Mouse (Mus musculus) macrophage (primary cell): ENCODE measurements around the gene Aloxe3. TPM values are rescaled to one million over a fixed set of nuclear protein-coding genes. Genes with fewer than 3 reads are reported as not detected.
"Not testable (repeated sequence)": the region's sequence is repeated elsewhere in the genome, so short reads cannot be mapped to it uniquely, and the experiment has no call there.

Experiments
- H3K27ac ChIP-seq: fragments of 350-480 bp; formaldehyde crosslinking; 2 replicates; pipeline ENCODE4 v1.9.0; 2021
- H3K36me3 ChIP-seq: fragments of 350-480 bp; formaldehyde crosslinking; 2 replicates; pipeline ENCODE4 v1.9.0; 2021; ENCODE audit errors: inconsistent target
- H3K4me3 ChIP-seq: fragments of 350-480 bp; formaldehyde crosslinking; 2 replicates; pipeline ENCODE4 v1.9.0; 2021; ENCODE audit errors: inconsistent target
- H3K79me2 ChIP-seq: fragments of 350-480 bp; formaldehyde crosslinking; 2 replicates; pipeline ENCODE4 v1.9.0; 2021; ENCODE audit errors: inconsistent target
- WGBS: methylation state at CpG from one replicate; pipeline ENCODE4 v1.1.7; 2026; ENCODE audit warnings: inconsistent platforms; ENCODE audit not compliant: missing documents; 5-methylcytosine and 5-hydroxymethylcytosine counted together
- polyA plus RNA-seq: library from polyadenylated mRNA; stranded (reverse); fragments of 250-400 nt; gene quantifications from 3 replicates; pipeline ENCODE4 v1.2.4, GENCODE M21; 2018; ENCODE audit warnings: inconsistent platforms

Aloxe3 gene
- polyA plus RNA-seq, 1 experiment from 2014 or later = not detected

DNA sequence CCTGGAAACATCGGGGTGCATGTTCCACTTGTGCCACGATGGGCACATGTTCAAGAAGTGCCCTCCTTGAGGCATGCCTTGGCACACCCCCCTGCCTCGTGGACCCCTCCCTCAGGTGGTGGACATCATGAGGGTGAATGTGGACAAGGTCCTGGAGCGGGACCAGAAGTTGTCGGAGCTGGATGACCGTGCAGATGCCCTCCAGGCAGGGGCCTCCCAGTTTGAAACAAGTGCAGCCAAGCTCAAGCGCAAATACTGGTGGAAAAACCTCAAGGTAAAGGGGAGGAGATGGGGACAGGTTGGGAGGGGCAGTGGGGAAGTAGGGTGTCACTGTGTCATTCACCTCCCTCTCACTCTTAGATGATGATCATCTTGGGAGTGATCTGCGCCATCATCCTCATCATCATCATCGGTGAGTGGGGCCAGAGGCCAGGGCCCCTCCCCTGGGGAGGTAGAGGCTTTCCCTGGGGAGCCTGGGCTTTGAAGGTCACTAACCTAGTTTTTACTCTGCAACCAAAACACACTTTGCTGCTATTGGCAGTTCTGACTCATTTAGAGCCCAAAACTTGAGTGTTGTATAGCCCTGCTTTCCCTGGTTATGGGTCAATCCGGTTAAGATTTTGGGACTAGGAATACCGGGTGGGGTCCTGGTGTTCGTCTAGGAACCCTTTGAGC is 35.9 kb upstream of the Aloxe3 start:
- Histone ChIP-seq H3K36me3 (peaks cover 5% of the 10 kb centered on the region; the same call in 1 of the 2 replicates), H3K4me3 (peak overlapping the region; percentile 74), H3K79me2 (peaks cover 29% of the 10 kb centered on the region), H3K27ac (no peak overlapping the region)
- 91% methylated on average over 12 of the region's 12 CpGs for WGBS

DNA sequence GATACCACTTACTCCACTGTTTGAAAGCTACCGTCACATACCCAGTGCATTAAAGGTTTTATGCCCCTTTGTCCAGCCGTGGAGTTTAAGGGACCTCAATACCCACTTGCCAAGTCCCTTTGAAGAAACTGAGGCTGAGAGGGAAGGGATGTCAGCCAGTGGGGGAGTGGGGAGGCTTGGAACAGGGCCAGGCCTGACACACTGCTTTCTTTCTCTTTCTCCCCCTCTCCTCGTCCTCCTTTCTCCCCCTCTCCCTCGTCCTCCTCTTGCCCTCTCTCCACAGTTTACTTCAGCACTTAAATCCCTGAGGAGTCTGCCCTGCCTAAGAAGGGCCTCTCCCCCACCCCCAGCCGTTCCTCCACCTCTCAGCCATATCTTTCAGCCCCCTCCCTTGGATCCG is 35.3 kb upstream of the Aloxe3 start:
- no peak overlapping the region for H3K27ac ChIP-seq
- H3K4me3 ChIP-seq = no peak overlapping the region
- H3K36me3 ChIP-seq = peaks cover 5% of the 10 kb centered on the region; the same call in 1 of the 2 replicates
- H3K79me2 ChIP-seq = peaks cover 29% of the 10 kb centered on the region
- WGBS = 91% methylated on average over 6 of the region's 6 CpGs

DNA sequence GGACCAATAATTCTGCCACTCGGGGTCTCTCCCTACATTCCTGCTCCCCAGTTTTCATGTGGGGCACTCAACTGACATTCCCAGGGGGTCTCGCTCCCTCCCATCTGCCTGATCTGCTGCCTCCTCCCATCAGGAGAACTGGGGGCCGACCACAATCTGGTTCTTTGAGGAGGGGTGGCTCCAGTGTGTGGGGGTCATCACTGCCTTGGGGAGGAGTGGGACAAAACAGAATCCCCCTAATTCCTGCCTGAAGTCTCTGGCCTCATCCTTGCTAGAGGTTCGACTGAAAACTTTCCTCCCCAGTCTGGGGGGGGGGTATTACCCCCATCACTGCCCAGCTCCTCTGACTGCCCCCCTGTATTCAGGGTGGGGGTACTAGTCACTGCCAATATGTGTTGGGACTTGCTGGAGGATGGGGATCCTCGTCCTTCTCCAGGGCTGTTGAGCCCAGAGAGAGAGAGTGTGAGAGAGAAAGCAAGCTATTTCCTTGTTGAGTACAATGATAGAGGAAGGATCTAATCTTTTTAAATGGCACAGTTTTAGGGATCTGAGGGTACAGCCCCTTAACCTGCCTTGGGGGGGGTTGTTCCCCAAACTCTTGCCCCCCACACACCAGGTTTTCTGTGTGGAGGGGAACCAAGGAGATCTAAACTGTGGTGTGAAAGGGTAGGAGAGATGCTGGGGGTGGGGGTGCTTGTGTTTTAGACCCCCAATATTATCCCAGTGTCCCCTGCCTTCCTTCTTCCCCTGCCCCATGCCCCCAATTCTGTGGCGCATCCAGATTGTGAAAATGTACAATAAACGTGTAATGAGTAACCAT is 33.9 kb upstream of the Aloxe3 start:
- no peak overlapping the region for H3K27ac ChIP-seq
- WGBS = 77% methylated on average over 7 of the region's 7 CpGs
- no peak overlapping the region for H3K4me3 ChIP-seq

DNA sequence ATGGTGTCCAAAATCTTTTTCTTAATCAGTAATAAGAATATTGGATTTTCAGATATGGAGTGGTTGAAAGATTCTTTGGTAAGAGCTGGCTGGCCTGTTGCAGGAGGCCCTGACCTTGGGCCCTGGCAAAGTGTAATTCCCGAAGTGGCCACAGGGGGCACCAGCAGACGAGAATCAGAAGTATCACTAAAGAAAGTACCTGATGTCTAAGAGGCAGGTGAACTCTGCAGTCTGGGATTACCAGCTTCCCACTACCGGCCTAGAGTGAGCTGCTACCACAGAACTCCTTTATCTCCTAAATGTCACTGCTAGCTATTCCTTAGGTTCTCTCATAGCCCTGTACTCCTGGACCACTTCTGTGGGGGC is 33.3 kb upstream of the Aloxe3 start:
- Histone ChIP-seq H3K27ac (no peak overlapping the region), H3K36me3 (peaks cover 5% of the 10 kb centered on the region; the same call in 1 of the 2 replicates), H3K4me3 (no peak overlapping the region), H3K79me2 (peaks cover 29% of the 10 kb centered on the region)
- WGBS = 0% methylated on average over 3 of the region's 3 CpGs

More for the DNA sequence above, 33.9 kb upstream of the Aloxe3 start:
- Histone ChIP-seq H3K36me3 (peaks cover 5% of the 10 kb centered on the region; the same call in 1 of the 2 replicates), H3K79me2 (peaks cover 29% of the 10 kb centered on the region)

DNA sequence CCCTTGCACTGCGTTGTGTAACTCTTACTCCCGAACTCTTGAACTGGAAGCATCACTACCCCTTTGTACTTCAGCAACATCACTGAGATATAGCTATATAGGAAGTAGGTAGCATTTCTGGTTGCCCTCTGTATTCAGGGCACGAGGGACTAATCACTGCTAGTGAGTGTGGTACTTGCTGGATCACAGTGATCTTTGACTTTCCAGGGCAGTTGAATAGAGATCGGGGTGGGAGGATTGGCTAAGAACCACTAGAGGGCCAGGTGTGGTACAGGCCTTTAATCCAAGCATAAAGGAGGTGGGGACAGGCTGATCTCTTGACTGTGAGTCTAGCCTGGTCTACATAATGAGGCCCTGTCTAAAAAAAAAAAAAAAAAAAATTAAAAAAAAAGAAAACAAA is 32.8 kb upstream of the Aloxe3 start:
- Histone ChIP-seq H3K36me3 (peaks cover 5% of the 10 kb centered on the region; the same call in 1 of the 2 replicates), H3K27ac (no peak overlapping the region), H3K79me2 (peaks cover 29% of the 10 kb centered on the region), H3K4me3 (no peak overlapping the region)
- 82% methylated on average over 4 of the region's 4 CpGs for WGBS

DNA sequence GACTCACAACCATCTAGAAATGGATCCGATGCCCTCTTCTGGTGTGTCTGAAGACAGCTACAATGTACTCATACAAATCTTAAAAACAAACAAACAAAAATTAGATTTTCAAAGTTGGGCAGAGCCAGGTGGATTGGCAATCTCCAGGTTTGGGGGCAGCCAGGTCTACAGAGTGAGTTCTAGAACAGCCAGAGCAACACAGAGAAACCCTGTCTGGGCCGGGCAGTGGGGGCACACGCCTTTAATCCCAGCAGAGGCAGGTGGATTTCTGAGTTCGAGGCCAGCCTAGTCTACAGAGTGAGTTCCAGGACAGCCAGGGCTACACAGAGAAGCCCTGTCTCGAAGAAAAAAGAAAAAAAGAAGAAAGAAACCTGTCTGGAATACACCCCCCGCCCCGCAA is 31.8 kb upstream of the Aloxe3 start:
- not testable (repeated sequence) for H3K4me3 ChIP-seq, H3K36me3 ChIP-seq
- Histone ChIP-seq H3K79me2 (peaks cover 26% of the 10 kb centered on the region), H3K27ac (peak overlapping the region; percentile 66)
- 84% methylated on average over 5 of the region's 7 CpGs for WGBS

DNA sequence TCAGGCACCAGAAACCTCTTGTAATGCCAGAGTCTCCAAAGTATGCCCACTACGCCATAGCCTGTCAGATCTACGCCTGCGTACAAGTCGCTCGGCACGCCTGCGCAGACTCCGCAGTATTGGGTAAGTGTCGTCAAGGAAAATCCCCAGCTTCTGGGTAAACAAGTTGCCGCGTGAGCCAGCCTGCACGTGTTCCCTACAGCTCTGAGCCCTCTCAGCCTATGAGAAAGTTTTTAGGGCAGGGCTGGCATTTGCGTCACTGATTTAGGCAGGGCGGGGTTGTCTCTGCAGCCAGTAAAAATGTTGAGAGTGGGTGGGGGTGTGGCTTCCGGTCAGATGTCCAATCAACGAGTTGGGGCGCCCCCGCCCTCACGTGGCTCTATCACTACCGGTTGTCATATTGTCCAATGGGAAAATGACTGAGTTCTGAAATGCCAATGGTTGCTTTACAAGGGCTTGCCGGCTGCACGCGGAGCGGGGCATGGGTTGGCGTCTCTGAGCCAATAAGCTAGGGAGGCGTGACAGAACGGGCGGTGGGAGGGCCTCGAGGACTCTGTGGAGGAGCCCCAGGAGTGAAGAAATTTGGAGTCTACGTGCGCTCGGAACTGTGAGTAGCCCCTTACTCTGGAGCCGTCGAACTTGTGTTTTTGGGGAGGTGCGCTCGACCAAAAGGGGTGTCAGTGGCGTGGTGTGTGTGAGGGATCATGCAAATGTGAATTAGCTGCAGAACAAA is 30.8 kb upstream of the Aloxe3 start, which contains the start of gene Per1:
Gene Per1, plus strand, starts transcription at position 521 of the 733 bp plus-strand sequence.
- WGBS = under 1% methylated on average over 36 of the region's 37 CpGs
- Histone ChIP-seq H3K27ac (peak within 1 kb of the TSS; percentile 68), H3K79me2 (peaks cover 16% of the 10 kb centered on the region), H3K36me3 (peaks cover 5% of the 10 kb centered on the region; the same call in 1 of the 2 replicates), H3K4me3 (peak within 1 kb of the TSS; percentile 46)

DNA sequence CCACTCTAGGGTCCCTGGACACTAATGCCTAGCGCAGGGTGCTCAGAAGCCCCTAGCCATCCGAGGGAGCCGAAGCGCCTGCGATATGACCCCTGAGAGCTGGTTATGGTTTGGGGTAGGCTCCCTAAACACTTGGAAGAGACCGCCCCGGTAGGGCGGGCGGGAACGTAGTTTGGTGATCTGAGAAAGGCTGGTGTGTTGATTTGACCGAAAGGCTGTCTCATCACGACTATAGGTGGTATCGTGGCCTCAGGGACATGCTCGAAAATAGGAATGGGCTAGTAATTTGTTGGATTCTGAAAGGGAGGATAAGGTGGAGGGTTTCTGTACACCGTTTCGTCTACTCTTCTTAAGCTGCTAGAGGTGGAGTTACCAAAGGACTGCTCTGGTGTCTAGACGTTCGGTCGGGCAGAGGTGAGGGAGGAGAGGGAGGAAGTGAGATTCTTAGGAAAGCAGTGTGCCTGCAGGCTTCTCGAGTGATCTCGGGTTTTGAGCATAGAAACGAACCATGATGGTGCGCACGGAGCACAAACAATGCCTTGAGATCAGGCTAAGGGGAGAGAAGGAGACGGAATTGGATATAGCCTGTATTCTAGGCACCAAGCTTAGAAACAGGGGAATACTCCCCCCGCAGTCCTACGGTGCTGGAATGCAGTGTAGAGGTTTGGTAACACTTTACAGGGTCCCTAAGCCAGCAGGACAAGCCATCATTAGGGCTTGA is 30.0 kb upstream of the Aloxe3 start:
- H3K4me3 ChIP-seq = peak overlapping the region; percentile 46
- peak overlapping the region; percentile 68 for H3K27ac ChIP-seq
- H3K79me2 ChIP-seq = peaks cover 16% of the 10 kb centered on the region
- 2% methylated on average over 27 of the region's 27 CpGs for WGBS
- H3K36me3 ChIP-seq = peaks cover 5% of the 10 kb centered on the region; the same call in 1 of the 2 replicates

DNA sequence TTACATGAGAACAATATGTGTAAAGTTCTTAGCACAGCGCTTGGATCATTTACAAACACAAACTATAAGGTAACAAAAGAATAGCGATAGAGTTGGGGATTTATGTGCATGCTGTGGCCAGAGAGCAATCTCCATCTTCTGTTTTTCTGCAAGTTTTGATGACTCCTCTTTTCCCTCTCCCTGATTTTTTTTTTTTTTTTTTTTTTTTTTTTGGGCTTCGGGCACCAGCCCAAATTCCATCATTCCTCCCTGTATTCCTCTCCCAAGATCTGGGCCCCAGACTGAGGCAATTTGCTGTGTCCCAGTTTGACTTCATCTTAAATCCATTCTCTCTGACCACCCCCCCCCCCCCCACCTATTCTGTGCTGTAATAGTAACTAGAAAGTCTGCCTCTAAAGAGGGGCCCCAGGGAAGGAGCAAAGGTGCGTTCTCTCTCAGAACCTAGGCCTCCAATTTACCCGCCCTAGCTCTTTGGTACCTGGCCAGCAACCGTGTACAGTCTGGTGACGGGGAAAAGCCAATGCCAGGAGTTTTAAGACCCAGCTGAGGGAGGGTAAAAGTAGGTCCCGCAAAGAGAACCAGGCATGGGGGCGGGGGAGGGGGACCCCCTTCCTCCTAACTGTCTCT is 29.2 kb upstream of the Aloxe3 start:
- WGBS = 9% methylated on average over 9 of the region's 9 CpGs
- Histone ChIP-seq H3K79me2 (peaks cover 14% of the 10 kb centered on the region), H3K27ac (0 out of 2 replicates have a peak overlapping the region, but pooled peaks have one; percentile 19), H3K4me3 (peak overlapping the region; percentile 46), H3K36me3 (peaks cover 5% of the 10 kb centered on the region; the same call in 1 of the 2 replicates)

DNA sequence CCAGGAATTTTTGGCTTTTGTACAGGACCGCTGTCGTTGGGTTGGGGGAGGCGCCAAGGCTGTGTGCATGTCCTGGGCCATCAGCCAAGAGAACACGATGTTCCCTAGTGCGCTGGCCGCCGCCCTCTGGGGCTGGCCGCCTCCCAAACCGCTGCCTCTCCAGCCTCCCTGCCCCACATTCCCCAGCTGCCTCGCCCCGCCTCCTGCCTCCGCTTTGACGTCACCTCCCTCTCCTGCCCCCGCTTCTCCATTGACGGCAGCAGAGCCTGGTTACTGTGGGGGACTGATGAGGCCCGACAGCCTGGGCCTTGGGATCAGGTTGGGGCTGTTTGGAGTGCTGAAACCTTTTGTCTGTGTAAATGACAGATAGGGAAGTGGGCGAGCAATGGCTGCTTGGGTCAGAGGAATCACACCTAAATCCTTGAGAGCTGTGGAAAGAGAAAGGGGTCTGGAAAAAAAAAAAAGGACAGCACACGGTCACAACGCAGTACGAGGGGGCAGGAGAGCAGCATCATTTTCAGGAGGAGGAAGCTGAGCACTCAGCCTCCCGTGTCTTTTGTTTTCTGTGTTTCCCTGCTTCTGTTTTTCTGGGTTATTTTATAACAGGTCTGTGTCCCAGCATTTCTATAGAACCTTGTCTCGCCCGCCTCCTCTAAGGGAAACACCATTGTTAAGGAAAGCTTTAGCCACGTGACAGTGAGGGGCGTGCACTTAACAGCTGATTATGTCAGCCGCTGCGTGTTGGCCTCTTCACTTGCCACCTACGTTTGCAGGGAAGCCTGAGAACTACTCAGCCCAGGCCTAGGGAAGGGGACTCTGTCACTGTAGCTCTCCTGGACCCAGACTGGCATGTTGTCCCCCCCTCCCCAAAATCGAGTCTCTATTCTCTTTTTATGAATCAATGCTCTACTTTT is 28.5 kb upstream of the Aloxe3 start:
- Histone ChIP-seq H3K4me3 (no peak overlapping the region), H3K36me3 (peaks cover 12% of the 10 kb centered on the region; the same call in 1 of the 2 replicates), H3K27ac (peak overlapping the region; percentile 61), H3K79me2 (peaks cover 14% of the 10 kb centered on the region)
- 6% methylated on average over 29 of the region's 29 CpGs for WGBS

DNA sequence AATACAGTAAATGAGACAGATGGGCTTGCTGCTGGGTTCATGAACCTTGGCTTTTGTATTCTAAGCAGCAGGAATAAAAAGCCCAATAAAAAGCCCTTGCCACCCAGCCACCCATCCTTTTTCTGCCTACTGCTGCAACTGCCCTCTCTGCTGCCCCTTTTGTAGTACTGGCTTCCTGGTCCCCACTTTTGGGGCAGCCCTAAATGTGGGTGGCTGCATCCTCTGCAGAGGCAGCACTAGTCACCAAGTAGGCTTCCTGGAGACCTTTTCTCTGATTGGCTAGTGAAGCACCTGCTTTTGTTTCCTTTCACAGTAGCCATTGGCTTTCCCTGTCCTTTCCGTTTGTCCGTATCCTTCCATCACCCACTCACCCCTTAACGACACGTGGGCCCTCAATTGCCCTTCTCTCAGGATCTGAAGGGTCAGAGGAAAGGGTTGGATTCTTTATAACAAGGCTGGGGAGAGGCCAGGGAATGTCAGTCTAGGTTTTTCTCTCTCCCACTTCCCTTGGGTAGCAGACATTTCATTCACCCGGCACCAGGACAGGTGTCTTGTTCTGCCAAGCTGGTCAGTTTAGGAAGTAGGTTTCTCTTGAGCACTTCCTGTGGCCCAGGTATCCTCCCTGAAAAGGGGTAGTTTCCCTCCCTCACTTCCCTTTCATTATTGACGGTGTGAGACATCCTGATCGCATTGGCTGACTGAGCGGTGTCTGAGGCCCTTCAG is 27.5 kb upstream of the Aloxe3 start:
- H3K27ac ChIP-seq = peak overlapping the region; percentile 61
- 18% methylated on average over 8 of the region's 8 CpGs for WGBS
- H3K4me3 ChIP-seq = no peak overlapping the region
- H3K36me3 ChIP-seq = peaks cover 21% of the 10 kb centered on the region
- peaks cover 14% of the 10 kb centered on the region for H3K79me2 ChIP-seq

DNA sequence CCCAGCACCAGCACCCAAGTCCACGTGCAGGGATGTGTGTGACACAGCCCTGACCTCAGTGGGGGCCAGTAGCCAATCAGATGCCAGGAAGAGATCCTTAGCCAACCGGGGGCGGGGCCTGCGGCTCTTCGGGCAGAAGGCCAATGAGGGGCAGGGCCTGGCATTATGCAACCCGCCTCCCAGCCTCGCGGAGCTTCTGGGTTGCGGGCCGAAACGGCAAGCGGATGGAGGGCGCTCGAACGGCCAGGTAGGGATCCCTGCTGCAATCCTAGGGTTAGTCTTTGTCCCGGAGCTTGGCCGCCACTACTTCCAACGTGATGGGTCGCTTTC is 27.0 kb upstream of the Aloxe3 start:
- WGBS = 0% methylated on average over 19 of the region's 19 CpGs
- H3K79me2 ChIP-seq = peaks cover 14% of the 10 kb centered on the region

More for the DNA sequence above, 27.0 kb upstream of the Aloxe3 start:
- peak overlapping the region; percentile 54 for H3K4me3 ChIP-seq
- H3K27ac ChIP-seq = peak overlapping the region; percentile 92
- H3K36me3 ChIP-seq = peaks cover 27% of the 10 kb centered on the region
